Mouse (Mus musculus): ENCODE measurements around the gene Gm42742.

Gm42742 gene

GRCm38 (mm10) chr7:127003620-127004019 is 17.3 kb downstream of the Gm42742 start:
- DNase-seq (ENCODE audit: low read depth, low spot score) = no peak

- DNase-seq (ENCODE audit: low read depth, low spot score) = no peak
Observed at GRCm38 (mm10) chr7:126999568-126999967, 21.3 kb downstream of the Gm42742 start.

- DNase-seq (ENCODE audit: low read depth, low spot score) = no peak
Observed at GRCm38 (mm10) chr7:126996449-126996848, 24.4 kb downstream of the Gm42742 start.

- DNase-seq (ENCODE audit: low read depth, low spot score) = no peak
Observed at GRCm38 (mm10) chr7:126988816-126989215, 32.1 kb downstream of the Gm42742 start.

- no peak for DNase-seq (ENCODE audit: low read depth, low spot score)
Observed at GRCm38 (mm10) chr7:126986319-126986718, 34.6 kb downstream of the Gm42742 start.

GRCm38 (mm10) chr7:126984667-126985444 is 36.0 kb downstream of the Gm42742 start:
- no peak for DNase-seq (ENCODE audit: low read depth, low spot score)

- DNase-seq (ENCODE audit: low read depth, low spot score) = no peak
Observed at GRCm38 (mm10) chr7:126983113-126983512, 37.8 kb downstream of the Gm42742 start.

GRCm38 (mm10) chr7:126982054-126982453 is 38.8 kb downstream of the Gm42742 start:
- DNase-seq (ENCODE audit: low read depth, low spot score) = no peak

GRCm38 (mm10) chr7:126981601-126982000 is 39.3 kb downstream of the Gm42742 start:
- no peak for DNase-seq (ENCODE audit: low read depth, low spot score)

- no peak for DNase-seq (ENCODE audit: low read depth, low spot score)
Observed at GRCm38 (mm10) chr7:126978841-126979240, 42.1 kb downstream of the Gm42742 start.

GRCm38 (mm10) chr7:126976878-126977459 is 43.9 kb downstream of the Gm42742 start:
- DNase-seq (ENCODE audit: low read depth, low spot score) = no peak

- peak; percentile 96 for DNase-seq (ENCODE audit: low read depth, low spot score)
Observed at GRCm38 (mm10) chr7:126975950-126976866, 44.7 kb downstream of the Gm42742 start, which contains the start of gene Cdiptos. Gene Cdiptos (minus strand): TSS chr7:126976098.

- no peak for DNase-seq (ENCODE audit: low read depth, low spot score)
Observed at GRCm38 (mm10) chr7:126975893-126975949, 45.2 kb downstream of the Gm42742 start, which contains the start of gene Cdipt. Gene Cdipt (plus strand): TSS chr7:126975914.

GRCm38 (mm10) chr7:126975493-126975892 is 45.4 kb downstream of the Gm42742 start:
- DNase-seq (ENCODE audit: low read depth, low spot score) = no peak

- DNase-seq (ENCODE audit: low read depth, low spot score) = no peak
Observed at GRCm38 (mm10) chr7:126967361-126967760, 53.5 kb downstream of the Gm42742 start.

GRCm38 (mm10) chr7:126965568-126965967 is 55.3 kb downstream of the Gm42742 start:
- DNase-seq (ENCODE audit: low read depth, low spot score) = no peak

All from forelimb bud, embryonic 11.5 days (tissue).